Mouse (Mus musculus): ENCODE measurements at regions not wholly inside any gene's neighbourhood (a gene's known extent, or its start where the extent isn't known, plus 50 kb on each side); places are given as distances from the start of the nearest gene placed in this dataset.

DNA sequence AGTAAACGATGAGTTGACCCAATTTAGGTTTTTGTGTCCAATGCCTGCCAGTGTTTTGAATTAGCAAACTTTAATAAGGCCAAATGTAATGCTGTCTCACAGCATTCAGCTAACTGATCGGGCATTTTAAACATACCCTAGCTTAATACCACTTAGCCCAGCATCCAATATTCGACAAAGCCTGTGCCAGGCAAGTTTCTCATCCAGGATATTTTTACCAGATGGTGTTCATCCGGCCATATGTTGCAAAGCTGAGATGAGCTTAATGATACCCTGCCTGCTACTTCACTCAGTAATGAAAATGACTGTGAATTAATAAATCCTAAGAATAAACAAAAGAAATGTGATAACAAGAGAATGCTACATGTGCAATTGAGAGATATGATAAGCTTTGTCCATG is 116.8 kb downstream of the Tpm3-rs7 start:
- DNase-seq, result peak; percentile 67 to 69

DNA sequence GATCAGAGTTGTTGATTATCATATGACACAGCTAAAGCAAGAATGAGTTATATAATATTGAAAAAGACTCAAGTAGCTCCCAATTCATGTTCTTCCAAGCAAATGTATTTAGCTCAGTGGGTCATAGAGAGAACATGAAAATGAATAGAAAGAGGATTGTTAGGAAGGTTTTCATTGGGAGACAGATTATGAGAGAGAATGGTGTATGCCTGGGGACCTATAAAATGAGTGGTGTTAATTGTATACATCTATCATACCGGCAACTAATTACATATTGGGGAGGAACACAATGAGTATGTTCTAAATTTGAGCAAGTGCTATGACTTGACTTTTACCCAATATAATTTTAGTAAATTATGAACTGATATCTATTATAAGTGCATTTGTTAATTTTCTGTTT is 127.9 kb downstream of the Tpm3-rs7 start:
- no peak for DNase-seq

DNA sequence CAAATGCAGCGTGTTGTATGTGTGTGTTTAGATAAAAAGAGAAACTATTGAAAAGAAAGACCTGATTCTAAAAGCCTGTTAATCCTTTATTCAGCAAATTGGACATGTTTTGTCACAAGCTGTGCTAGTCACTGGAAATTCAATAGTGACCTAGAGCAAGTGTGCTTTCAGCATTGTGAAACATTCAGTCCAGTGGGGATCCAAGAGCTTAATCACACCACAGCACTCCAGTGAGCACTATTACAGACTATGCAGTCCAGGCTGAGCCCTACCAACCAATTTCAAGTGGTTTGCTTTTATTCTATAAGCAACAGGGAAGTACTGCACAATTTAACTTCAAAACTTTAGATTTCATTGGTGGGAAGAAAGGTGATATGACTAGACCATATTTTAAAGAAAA is 140.5 kb downstream of the Tpm3-rs7 start:
- DNase-seq, result no peak

DNA sequence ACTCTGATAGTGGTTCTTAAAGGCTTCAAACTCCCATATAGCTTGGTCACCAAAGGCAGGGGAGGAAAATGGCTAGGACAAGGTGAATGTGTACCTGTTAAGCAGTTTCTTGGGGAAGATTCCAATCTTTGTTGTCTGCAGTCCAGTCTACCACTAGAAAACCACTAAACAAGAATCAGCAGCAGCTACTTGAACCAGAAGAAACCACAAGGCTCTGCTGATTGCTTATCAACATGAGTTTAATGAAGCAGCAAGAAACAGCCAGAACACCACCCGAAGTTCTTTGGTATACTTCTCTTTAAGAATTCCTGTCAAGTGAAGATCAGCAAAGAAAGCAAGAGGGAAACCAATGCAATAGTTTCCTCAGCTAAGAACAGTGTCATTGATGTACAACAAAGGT is 143.1 kb downstream of the Tpm3-rs7 start:
- DNase-seq, result no peak

DNA sequence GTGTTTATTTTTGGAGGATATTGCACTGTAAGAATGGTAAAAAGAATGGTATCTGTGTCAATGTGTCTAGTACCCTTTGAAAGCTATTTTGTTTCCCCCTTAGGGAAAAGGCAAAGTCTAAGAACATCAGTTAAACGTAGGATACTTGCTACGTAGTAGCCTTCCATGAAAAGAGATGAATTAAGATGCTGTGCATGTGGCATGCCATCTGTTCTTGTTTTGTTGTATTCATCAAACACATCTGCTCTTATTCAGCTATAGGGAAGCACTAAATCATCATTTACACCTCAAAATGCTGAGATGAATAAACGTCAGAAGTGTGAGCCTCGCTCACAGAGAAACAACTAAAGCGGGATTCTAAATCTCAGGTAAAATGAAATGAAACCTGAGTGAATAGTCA is 154.7 kb downstream of the Tpm3-rs7 start:
- no peak for DNase-seq

DNA sequence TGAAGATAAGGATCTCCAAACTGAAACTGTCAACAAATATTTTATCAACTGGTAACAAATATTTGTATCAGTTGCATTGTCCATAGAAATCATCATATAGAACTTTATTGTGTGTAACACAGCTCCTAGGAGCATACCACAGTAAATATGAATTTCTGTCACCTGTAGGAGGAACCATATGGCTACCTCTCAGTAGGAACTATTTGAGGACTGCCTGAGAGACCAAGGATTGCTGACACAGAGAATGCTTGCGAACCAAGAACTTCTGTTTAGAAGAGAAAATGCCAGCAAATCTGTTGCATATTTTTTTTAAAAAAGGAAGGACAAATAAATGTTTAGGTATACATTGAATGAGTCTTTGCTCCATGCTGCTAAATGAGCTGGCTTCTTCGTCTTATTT is 155.6 kb downstream of the Tpm3-rs7 start:
- peak in 1 of 2 experiments; percentile 12 for DNase-seq

DNA sequence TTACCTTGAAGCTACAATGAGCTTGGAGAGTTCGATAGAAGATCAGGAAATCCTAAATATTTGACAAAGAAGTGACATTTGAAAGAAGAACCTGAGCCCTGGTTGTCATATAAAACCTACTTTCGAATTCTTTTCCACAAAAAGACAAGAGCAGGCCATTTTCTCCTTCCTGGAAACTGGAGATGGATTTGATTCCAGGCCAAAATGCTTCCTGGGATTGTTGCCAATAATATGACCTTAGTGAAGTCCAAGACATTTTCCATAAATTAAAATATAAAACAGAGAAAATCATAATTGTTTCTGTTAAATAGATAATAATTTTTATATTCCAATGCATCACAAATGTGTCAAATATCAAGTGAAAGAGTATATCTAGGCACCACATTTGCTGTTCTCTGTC is 172.2 kb downstream of the Tpm3-rs7 start:
- DNase-seq, result peak; percentile 18 to 26

DNA sequence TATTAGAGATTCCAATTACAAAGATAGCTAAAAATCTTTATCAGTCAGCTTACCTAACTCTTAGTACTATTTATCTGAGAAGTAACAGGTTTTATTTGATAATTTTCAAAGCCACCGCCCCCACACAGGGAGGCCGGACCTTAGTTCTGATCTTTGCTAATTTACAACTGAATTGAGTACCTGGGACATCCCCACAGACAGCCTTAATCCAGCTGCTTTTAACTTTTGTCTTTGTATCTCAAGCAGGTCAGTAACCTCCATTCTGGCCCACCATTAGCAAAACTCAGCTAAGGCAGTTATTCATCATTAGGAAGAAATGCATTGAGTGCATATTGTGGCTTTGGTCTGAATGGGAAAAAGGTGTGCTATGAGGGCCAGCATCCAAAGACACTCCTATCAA is 189.4 kb downstream of the Tpm3-rs7 start:
- no peak for DNase-seq
